Mouse (Mus musculus) hindbrain, postnatal 0 days (tissue): Measurements from ENCODE around the gene Hjurp. TPM values are rescaled to one million over a fixed set of nuclear protein-coding genes. Genes with fewer than 3 reads are reported as not detected.

Experiments
- ATAC-seq: fragments of 200-750 bp; cut with Nextera tagmentation; 2 replicates; pipeline ENCODE4 v1.8.0; 2017; ENCODE audit warnings: mild to moderate bottlenecking, moderate TSS enrichment, moderate library complexity
- DNase-seq: peaks from one replicate; pipeline ENCODE4 v3.0.0-alpha.2; 2015; ENCODE audit warnings: low spot score
- H3K27ac ChIP-seq: fragments of 300-500 bp; sonication (generic); 2 replicates; pipeline ENCODE4 v1.5.1; 2014; ENCODE audit warnings: mild to moderate bottlenecking
- H3K27me3 ChIP-seq: fragments of 300-500 bp; sonication (generic); 2 replicates; pipeline ENCODE4 v1.6.1; 2014; ENCODE audit warnings: low read length, mixed read lengths; ENCODE audit not compliant: insufficient read depth
- H3K36me3 ChIP-seq: fragments of 300-500 bp; sonication (generic); 2 replicates; pipeline ENCODE4 v1.6.1; 2014; ENCODE audit warnings: low read length, mixed read lengths; ENCODE audit not compliant: insufficient read depth
- H3K4me1 ChIP-seq: fragments of 300-500 bp; sonication (generic); 2 replicates; pipeline ENCODE4 v1.6.1; 2014; ENCODE audit warnings: antibody characterized with exemption, low read length, mixed read lengths; ENCODE audit not compliant: insufficient read depth
- H3K4me2 ChIP-seq: fragments of 300-500 bp; sonication (generic); 2 replicates; pipeline ENCODE4 v1.6.1; 2014; ENCODE audit warnings: low read depth, mild to moderate bottlenecking, low read length, moderate library complexity, mixed read lengths
- H3K4me3 ChIP-seq: fragments of 300-500 bp; sonication (generic); 2 replicates; pipeline ENCODE4 v1.5.1; 2014; ENCODE audit warnings: low read length
- H3K9ac ChIP-seq: fragments of 300-500 bp; sonication (generic); replicated peaks from 2 replicates; pipeline ENCODE4 v1.6.1; 2014; ENCODE audit warnings: mild to moderate bottlenecking, low read length, moderate library complexity, mixed read lengths
- H3K9me3 ChIP-seq: fragments of 300-500 bp; sonication (generic); 2 replicates; pipeline ENCODE4 v1.6.1; 2016; ENCODE audit warnings: low read length, mixed read lengths
- CTCF ChIP-seq: IDR thresholded peaks from 2 replicates; pipeline ENCODE4 v1.5.1; 2016; ENCODE audit warnings: antibody characterized with exemption, control low read depth, low read depth
- WGBS: fragments of 180-500 bp; shearing (Covaris S2); extraction: QIAGEN DNeasy Blood & Tissue Kit; methylation state at CpG from one replicate; pipeline ENCODE4 v1.1.7; 2014; 5-methylcytosine and 5-hydroxymethylcytosine counted together
- polyA plus RNA-seq: library from polyadenylated mRNA; unstranded; fragments of >200 nt; fragmentation: Nextera tagmentation; extraction: Ambion mirVana; gene quantifications from 2 replicates; pipeline ENCODE4 v1.2.1, GENCODE M21; 2015
- total RNA-seq: library from RNA; depleted of rRNA; stranded (reverse); fragments of >200 nt; gene quantifications from 2 replicates; pipeline ENCODE4 v1.2.3, GENCODE M21; 2014

Hjurp gene
- total and polyA plus RNA-seq, 2 experiments from 2014 or later = 47.2 to 86.3 TPM

- Histone ChIP-seq H3K9ac (no peak overlapping the region), H3K27me3 (no peaks in the 10 kb centered on the region), H3K4me3 (no peak overlapping the region), H3K36me3 (no peaks in the 10 kb centered on the region), H3K4me2 (no peak overlapping the region), H3K4me1 (no peaks in the 10 kb centered on the region), H3K9me3 (peaks cover 47% of the 10 kb centered on the region), H3K27ac (no peak overlapping the region)
- ATAC-seq (no peak), DNase-seq (no peak)
- WGBS = 75% methylated on average over 9 of the region's 9 CpGs
- TF ChIP-seq CTCF = no peak
These were observed 59.4 kb downstream of the Hjurp start for GRCm38 (mm10) chr1:88218051-88218450.

DNA sequence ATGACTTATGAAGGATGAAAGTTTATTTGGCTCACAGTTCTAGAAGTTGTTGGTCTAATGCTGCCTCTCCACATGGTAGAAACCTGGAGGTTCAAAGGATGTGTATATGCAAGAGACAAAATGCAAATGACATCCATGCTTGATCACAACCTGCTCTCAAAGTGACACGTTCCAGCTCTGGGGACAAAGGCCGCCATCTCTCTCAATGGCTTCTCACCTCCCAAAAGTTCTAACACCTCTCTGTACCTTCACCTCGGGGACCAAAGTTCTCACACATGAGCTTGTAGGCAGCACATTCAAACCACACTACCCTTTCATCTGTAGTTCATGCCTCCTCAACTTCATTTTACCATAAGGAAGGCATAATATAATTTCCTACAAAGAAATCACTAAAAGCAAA, 59.9 kb downstream of the Hjurp start:
- peaks cover 52% of the 10 kb centered on the region for H3K9me3 ChIP-seq
- H3K4me2 ChIP-seq = no peak overlapping the region
- ATAC-seq (no peak), DNase-seq (peak; percentile 10)
- no peaks in the 10 kb centered on the region for H3K36me3 ChIP-seq
- whole genome bisulfite sequencing = 46% methylated on average over 3 of the region's 3 CpGs
- H3K9ac ChIP-seq = no peak overlapping the region
- no peaks in the 10 kb centered on the region for H3K4me1 ChIP-seq
- no peak overlapping the region for H3K4me3 ChIP-seq
- no peak for TF ChIP-seq CTCF
- H3K27me3 ChIP-seq = no peaks in the 10 kb centered on the region
- H3K27ac ChIP-seq = no peak overlapping the region

DNA sequence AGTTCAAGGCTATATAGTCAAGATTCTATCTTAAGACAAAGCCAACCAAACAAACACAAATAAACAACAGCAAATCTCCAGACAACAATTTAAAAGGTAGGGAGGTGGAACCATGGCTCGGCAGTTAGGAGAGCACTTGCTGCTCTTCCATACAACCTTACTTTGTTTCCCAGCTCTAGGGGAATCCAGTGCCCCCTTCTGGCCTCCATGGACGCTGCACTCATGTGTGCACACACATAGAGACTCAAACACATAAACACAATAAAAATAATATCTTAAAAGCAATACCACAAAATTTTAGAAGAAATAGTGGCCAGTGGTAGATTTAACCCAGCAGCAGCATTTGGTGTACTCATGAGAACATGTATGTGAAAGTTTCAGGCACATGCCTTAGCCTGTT, 60.3 kb downstream of the Hjurp start:
- Histone ChIP-seq H3K27me3 (no peaks in the 10 kb centered on the region), H3K4me3 (no peak overlapping the region), H3K4me2 (no peak overlapping the region), H3K9me3 (peaks cover 54% of the 10 kb centered on the region), H3K36me3 (no peaks in the 10 kb centered on the region), H3K27ac (no peak overlapping the region), H3K9ac (no peak overlapping the region), H3K4me1 (no peaks in the 10 kb centered on the region)
- TF ChIP-seq CTCF = peak; percentile 13; the same call in 1 of the 2 replicates
- 55% methylated on average over 2 of the region's 2 CpGs for WGBS
- ATAC-seq (no peak), DNase-seq (no peak)

- H3K4me2 ChIP-seq = no peak overlapping the region
- ATAC-seq (no peak), DNase-seq (peak; percentile 10)
- peaks cover 58% of the 10 kb centered on the region for H3K9me3 ChIP-seq
- no peaks in the 10 kb centered on the region for H3K4me1 ChIP-seq
- H3K27me3 ChIP-seq = no peaks in the 10 kb centered on the region
- H3K9ac ChIP-seq = no peak overlapping the region
- no peak overlapping the region for H3K27ac ChIP-seq
- no peak overlapping the region for H3K4me3 ChIP-seq
- TF ChIP-seq CTCF = no peak
- H3K36me3 ChIP-seq = no peaks in the 10 kb centered on the region
- 59% methylated on average over 2 of the region's 2 CpGs for WGBS
These were observed 60.9 kb downstream of the Hjurp start for GRCm38 (mm10) chr1:88216551-88216950.

DNA sequence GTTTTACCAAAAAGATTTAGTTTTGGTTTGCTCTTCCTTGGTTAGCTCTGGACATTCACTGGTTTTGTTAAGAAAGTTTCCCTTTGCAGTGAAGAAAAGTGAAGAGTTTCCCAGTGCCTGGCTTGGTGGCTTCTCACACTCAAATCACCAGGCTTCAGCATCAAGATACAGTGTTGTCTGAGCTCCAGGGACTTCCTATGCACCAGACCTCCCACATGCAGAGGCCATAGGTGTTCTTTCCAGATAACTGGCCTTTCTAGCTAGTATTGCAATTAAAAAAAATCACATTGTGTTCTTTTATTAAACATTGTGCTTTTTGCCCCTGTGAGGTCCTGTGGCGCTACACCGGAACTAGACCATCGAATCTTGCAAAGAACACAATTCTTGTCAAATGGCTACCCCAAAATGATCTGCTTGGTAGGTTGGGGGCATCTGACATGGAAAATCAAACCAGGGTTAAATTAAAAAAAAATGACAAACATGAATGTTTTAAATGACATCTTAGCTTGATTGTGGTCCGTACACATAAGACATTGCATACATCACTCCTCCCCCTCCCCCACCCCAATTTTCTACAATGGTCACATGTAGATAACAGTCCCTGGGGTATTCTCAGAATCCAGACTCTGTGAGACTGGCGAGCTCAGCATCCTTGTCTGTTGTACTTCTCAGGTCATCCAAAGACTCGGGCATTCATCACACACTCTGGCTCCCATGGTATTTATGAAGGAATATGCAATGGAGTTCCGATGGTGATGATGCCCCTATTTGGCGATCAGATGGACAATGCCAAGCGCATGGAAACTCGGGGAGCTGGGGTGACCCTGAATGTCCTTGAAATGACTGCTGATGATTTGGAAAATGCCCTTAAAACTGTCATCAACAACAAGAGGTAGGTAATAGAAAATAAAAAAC, 61.7 kb downstream of the Hjurp start:
- no peak overlapping the region for H3K27ac ChIP-seq
- no peak overlapping the region for H3K4me3 ChIP-seq
- no peaks in the 10 kb centered on the region for H3K27me3 ChIP-seq
- H3K9me3 ChIP-seq = peaks cover 61% of the 10 kb centered on the region
- no peak overlapping the region for H3K9ac ChIP-seq
- ATAC-seq (no peak), DNase-seq (peak; percentile 11)
- TF ChIP-seq CTCF = no peak
- 70% methylated on average over 10 of the region's 10 CpGs for WGBS
- no peaks in the 10 kb centered on the region for H3K4me1 ChIP-seq
- no peak overlapping the region for H3K4me2 ChIP-seq
- no peaks in the 10 kb centered on the region for H3K36me3 ChIP-seq

- ATAC-seq = no peak
- Histone ChIP-seq H3K27ac (no peak overlapping the region), H3K4me3 (no peak overlapping the region), H3K9ac (no peak overlapping the region), H3K4me2 (no peak overlapping the region), H3K36me3 (no peaks in the 10 kb centered on the region), H3K27me3 (no peaks in the 10 kb centered on the region), H3K9me3 (peaks cover 61% of the 10 kb centered on the region), H3K4me1 (no peaks in the 10 kb centered on the region)
- WGBS = 77% methylated on average over 2 of the region's 2 CpGs
- no peak for DNase-seq
- TF ChIP-seq CTCF = no peak
These were observed 62.9 kb downstream of the Hjurp start for GRCm38 (mm10) chr1:88214462-88214952.

GRCm38 (mm10) chr1:88213766-88214461, 63.5 kb downstream of the Hjurp start:
- peaks cover 61% of the 10 kb centered on the region for H3K9me3 ChIP-seq
- no peak overlapping the region for H3K27ac ChIP-seq
- DNase-seq (peak; percentile 4), ATAC-seq (no peak)
- H3K9ac ChIP-seq = no peak overlapping the region
- no peak overlapping the region for H3K4me2 ChIP-seq
- H3K27me3 ChIP-seq = no peaks in the 10 kb centered on the region
- no peaks in the 10 kb centered on the region for H3K4me1 ChIP-seq
- WGBS = 79% methylated on average over 2 of the region's 2 CpGs
- TF ChIP-seq CTCF = no peak
- no peak overlapping the region for H3K4me3 ChIP-seq
- H3K36me3 ChIP-seq = no peaks in the 10 kb centered on the region
